Mouse (Mus musculus): ENCODE results near the gene H2-Eb1. TPM values are rescaled to one million over a fixed set of nuclear protein-coding genes. Genes with fewer than 3 reads are reported as not detected.

The H2-Eb1 gene
- polyA plus RNA-seq, 1 experiment from 2014 or later = 24.1 TPM

DNA sequence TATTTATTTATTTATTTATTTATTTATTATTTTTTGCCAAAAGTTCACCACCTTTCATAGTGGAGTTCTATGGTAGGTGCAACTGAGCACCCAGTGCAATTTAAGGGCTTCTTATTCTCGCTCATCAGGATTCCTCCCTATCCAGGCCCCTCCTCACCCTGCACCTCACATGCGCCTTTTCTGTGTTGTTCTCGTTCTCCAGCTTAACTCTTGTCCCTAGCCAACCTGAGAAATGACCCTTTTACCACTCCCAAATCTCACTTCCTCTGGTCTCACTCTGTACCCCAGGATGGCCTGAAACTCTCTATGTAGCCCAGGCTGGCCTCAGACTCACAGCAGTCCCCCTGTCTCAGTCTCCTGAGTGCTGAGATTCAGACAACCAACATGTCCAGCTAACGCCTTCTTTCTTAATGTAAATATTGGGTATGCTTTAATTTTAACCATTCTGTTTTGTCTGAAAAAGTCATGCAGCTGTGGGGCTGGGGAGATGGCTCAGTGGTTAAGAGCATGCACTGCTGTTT, 3.9 kb upstream of the H2-Eb1 start:
- ATAC-seq = no peak
- H3K9ac ChIP-seq (ENCODE audit: low read depth, low read length) = no peak overlapping the region
- WGBS = 87% methylated on average over 4 of the region's 4 CpGs
- no peaks in the 10 kb centered on the region for H3K9me3 ChIP-seq (ENCODE audit: control insufficient read depth)
- no peaks in the 10 kb centered on the region for H3K27me3 ChIP-seq (replicated peaks; ENCODE audit: control insufficient read depth, insufficient read depth, low read length)
- no peaks in the 10 kb centered on the region for H3K4me1 ChIP-seq (replicated peaks; ENCODE audit: control insufficient read depth, insufficient read depth, low read length)
- H3K4me3 ChIP-seq (ENCODE audit: low read depth, low read length) = no peak overlapping the region
- no peak overlapping the region for H3K4me2 ChIP-seq (replicated peaks; ENCODE audit: low read depth)
- H3K36me3 ChIP-seq (ENCODE audit: control insufficient read depth, insufficient read depth) = no peaks in the 10 kb centered on the region
- no peak for TF ChIP-seq CTCF (IDR thresholded peaks at IDR 0.05; ENCODE audit: low read depth)
- H3K27ac ChIP-seq (ENCODE audit: low read depth, low read length) = no peak overlapping the region

DNA sequence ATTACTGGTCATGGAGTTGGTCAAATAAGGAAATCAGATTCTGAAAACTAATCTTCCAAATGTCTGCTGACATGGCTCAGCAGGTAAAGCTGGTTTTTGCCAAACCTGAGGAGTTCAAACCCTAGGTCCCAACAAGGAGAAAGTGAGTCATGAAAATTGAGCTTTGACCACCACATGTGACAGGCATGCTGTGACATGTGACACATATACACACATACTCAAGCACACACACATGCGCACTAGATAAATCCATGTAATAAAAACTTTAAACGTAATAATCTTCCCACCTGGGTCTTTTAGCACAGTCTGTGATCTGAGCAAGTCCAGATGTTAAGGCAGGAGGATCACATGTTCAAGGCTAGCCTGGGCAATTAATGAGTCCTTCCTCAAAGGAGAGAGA, 1.9 kb upstream of the H2-Eb1 start:
- Histone ChIP-seq H3K4me2 (replicated peaks; ENCODE audit: low read depth) (no peak overlapping the region), H3K9ac (ENCODE audit: low read depth, low read length) (no peak overlapping the region), H3K27me3 (replicated peaks; ENCODE audit: control insufficient read depth, insufficient read depth, low read length) (no peaks in the 10 kb centered on the region), H3K36me3 (ENCODE audit: control insufficient read depth, insufficient read depth) (no peaks in the 10 kb centered on the region), H3K4me3 (ENCODE audit: low read depth, low read length) (no peak overlapping the region), H3K9me3 (ENCODE audit: control insufficient read depth) (no peaks in the 10 kb centered on the region), H3K4me1 (replicated peaks; ENCODE audit: control insufficient read depth, insufficient read depth, low read length) (no peaks in the 10 kb centered on the region), H3K27ac (ENCODE audit: low read depth, low read length) (no peak overlapping the region)
- TF ChIP-seq CTCF (IDR thresholded peaks at IDR 0.05; ENCODE audit: low read depth) = no peak
- no peak for ATAC-seq
- 59% methylated on average over 2 of the region's 2 CpGs for WGBS

DNA sequence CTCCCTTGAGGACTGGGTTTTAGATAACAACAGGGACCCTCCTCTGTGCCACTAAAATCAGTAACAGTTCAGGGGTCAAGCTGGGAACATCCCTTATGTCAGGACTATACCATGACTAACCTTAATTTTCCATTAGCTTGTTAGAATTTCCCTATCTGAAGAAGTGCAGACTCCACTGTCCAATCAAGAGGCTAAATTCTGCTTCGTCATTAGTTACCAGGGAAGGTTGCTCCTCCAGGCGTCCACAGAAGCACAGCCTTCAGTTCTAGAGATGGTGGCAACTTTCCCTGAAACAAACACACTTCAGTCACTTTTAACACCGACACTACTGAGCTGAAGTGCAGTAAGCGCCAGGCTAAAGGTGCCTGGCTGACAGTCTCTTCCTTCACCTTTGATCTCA, 916 bp upstream of the H2-Eb1 start:
- Histone ChIP-seq H3K4me1 (replicated peaks; ENCODE audit: control insufficient read depth, insufficient read depth, low read length) (no peaks in the 10 kb centered on the region), H3K36me3 (ENCODE audit: control insufficient read depth, insufficient read depth) (no peaks in the 10 kb centered on the region), H3K9ac (ENCODE audit: low read depth, low read length) (no peak overlapping the region), H3K9me3 (ENCODE audit: control insufficient read depth) (no peaks in the 10 kb centered on the region), H3K27ac (ENCODE audit: low read depth, low read length) (no peak overlapping the region), H3K4me2 (replicated peaks; ENCODE audit: low read depth) (no peak overlapping the region), H3K4me3 (ENCODE audit: low read depth, low read length) (no peak overlapping the region), H3K27me3 (replicated peaks; ENCODE audit: control insufficient read depth, insufficient read depth, low read length) (no peaks in the 10 kb centered on the region; the same call in 1 of the 2 replicates)
- WGBS = 21% methylated on average over 4 of the region's 4 CpGs
- peak; percentile 32; the same call in 1 of the 2 replicates for ATAC-seq
- TF ChIP-seq CTCF (IDR thresholded peaks at IDR 0.05; ENCODE audit: low read depth) = no peak

DNA sequence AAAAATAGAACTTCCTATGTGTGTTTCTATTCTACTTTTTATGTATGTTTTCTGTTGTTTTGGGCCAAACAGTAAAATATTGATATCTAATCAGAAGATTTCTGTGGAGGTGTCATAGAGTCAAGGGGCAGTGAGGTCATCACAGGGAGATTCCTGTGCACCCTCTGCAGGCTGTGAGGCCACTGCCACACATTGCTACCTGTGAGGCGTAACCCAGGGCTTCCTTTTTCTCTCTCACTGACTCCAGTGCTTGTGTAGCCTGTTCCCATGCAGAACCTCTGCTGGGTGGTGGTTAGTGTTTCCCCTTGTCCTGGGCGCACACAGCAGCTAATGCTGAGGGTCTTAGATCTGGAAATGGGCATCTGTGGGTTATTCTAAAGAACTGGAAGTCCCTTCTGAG, 740 bp downstream of the H2-Eb1 start:
- 77% methylated on average over 2 of the region's 2 CpGs for WGBS

DNA sequence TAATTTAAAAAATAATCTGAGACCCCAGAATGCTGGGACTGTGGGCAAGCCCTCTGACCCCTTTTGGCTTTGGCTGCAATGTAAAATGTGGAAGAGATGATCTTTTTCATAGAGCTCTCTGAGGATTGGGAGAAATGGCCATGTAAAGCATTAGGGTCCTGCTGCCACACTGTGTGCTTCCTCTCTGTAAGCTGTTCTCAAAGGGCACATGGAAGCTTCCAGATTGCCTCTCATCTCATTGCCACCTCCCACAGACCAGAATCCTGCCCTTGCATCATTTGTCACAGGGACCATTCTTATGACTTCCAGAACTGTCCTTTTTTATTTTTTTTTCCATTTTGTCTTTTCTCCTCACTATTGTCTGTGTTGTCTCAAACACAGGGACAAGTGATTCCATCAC, 1.5 kb downstream of the H2-Eb1 start:
- Histone ChIP-seq H3K9me3 (ENCODE audit: control insufficient read depth) (no peaks in the 10 kb centered on the region), H3K4me3 (ENCODE audit: low read depth, low read length) (no peak overlapping the region), H3K36me3 (ENCODE audit: control insufficient read depth, insufficient read depth) (no peaks in the 10 kb centered on the region), H3K9ac (ENCODE audit: low read depth, low read length) (no peak overlapping the region), H3K4me2 (replicated peaks; ENCODE audit: low read depth) (no peak overlapping the region), H3K4me1 (replicated peaks; ENCODE audit: control insufficient read depth, insufficient read depth, low read length) (no peaks in the 10 kb centered on the region), H3K27ac (ENCODE audit: low read depth, low read length) (no peak overlapping the region), H3K27me3 (replicated peaks; ENCODE audit: control insufficient read depth, insufficient read depth, low read length) (no peaks in the 10 kb centered on the region; the same call in 1 of the 2 replicates)
- no peak for TF ChIP-seq CTCF (IDR thresholded peaks at IDR 0.05; ENCODE audit: low read depth)
- no peak for ATAC-seq

More for the DNA sequence above, 740 bp downstream of the H2-Eb1 start:
- H3K36me3 ChIP-seq (ENCODE audit: control insufficient read depth, insufficient read depth) = no peaks in the 10 kb centered on the region
- no peaks in the 10 kb centered on the region for H3K9me3 ChIP-seq (ENCODE audit: control insufficient read depth)
- H3K4me2 ChIP-seq (replicated peaks; ENCODE audit: low read depth) = no peak overlapping the region
- TF ChIP-seq CTCF (IDR thresholded peaks at IDR 0.05; ENCODE audit: low read depth) = no peak
- H3K27me3 ChIP-seq (replicated peaks; ENCODE audit: control insufficient read depth, insufficient read depth, low read length) = no peaks in the 10 kb centered on the region; the same call in 1 of the 2 replicates
- H3K4me3 ChIP-seq (ENCODE audit: low read depth, low read length) = no peak overlapping the region
- no peak for ATAC-seq
- H3K9ac ChIP-seq (ENCODE audit: low read depth, low read length) = no peak overlapping the region
- no peaks in the 10 kb centered on the region for H3K4me1 ChIP-seq (replicated peaks; ENCODE audit: control insufficient read depth, insufficient read depth, low read length)
- H3K27ac ChIP-seq (ENCODE audit: low read depth, low read length) = no peak overlapping the region

DNA sequence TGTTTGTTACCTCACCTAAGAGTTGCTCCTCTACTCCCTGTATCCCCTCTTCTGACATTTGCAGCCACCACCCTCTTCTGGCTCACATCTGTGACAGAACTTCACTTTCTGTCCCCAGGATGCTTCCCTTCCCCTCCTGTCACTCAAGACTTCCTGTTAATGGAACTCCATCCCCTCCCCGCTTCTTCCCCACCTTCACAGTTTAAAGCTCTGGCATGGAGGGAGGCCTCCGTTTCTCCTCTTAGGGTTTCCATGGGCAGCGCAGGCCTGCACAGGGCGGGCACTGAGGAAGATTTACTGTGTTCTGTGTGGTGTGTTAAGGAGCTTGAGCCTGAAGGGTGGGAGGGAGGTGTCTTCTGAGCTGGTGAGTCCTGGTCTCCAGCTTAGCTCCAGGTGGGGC, 2.5 kb downstream of the H2-Eb1 start:
- ATAC-seq = no peak
- no peak for TF ChIP-seq CTCF (IDR thresholded peaks at IDR 0.05; ENCODE audit: low read depth)
- Histone ChIP-seq H3K27ac (ENCODE audit: low read depth, low read length) (no peak overlapping the region), H3K36me3 (ENCODE audit: control insufficient read depth, insufficient read depth) (no peaks in the 10 kb centered on the region), H3K9ac (ENCODE audit: low read depth, low read length) (no peak overlapping the region), H3K4me1 (replicated peaks; ENCODE audit: control insufficient read depth, insufficient read depth, low read length) (no peaks in the 10 kb centered on the region), H3K9me3 (ENCODE audit: control insufficient read depth) (no peaks in the 10 kb centered on the region), H3K4me3 (ENCODE audit: low read depth, low read length) (no peak overlapping the region), H3K4me2 (replicated peaks; ENCODE audit: low read depth) (no peak overlapping the region), H3K27me3 (replicated peaks; ENCODE audit: control insufficient read depth, insufficient read depth, low read length) (no peaks in the 10 kb centered on the region; the same call in 1 of the 2 replicates)
- 82% methylated on average over 4 of the region's 4 CpGs for WGBS

DNA sequence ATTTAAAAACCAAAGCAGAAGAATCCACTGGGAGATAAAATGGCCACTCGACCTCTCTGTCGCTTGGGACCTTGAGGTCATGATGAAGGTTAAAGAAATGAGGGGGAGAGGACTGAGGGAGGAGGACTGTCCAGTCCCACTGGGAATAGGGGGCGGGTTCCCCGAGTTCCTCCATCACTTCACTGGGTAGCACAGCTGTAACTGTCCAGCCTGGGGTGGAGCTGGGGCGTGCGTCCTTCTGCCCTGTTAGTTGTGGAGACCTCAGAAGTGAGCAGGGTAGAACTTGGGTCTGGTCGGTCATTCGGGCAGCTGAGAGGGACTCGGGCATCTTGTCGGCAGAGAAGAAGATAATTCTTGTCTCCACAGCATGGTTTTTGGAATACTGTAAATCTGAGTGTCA, 3.6 kb downstream of the H2-Eb1 start:
- no peaks in the 10 kb centered on the region; the same call in 1 of the 2 replicates for H3K27me3 ChIP-seq (replicated peaks; ENCODE audit: control insufficient read depth, insufficient read depth, low read length)
- no peaks in the 10 kb centered on the region for H3K36me3 ChIP-seq (ENCODE audit: control insufficient read depth, insufficient read depth)
- H3K9me3 ChIP-seq (ENCODE audit: control insufficient read depth) = no peaks in the 10 kb centered on the region
- ATAC-seq = no peak
- H3K4me2 ChIP-seq (replicated peaks; ENCODE audit: low read depth) = peak overlapping the region; percentile 77
- no peak for TF ChIP-seq CTCF (IDR thresholded peaks at IDR 0.05; ENCODE audit: low read depth)
- WGBS = 27% methylated on average over 10 of the region's 10 CpGs
- no peaks in the 10 kb centered on the region for H3K4me1 ChIP-seq (replicated peaks; ENCODE audit: control insufficient read depth, insufficient read depth, low read length)
- peak overlapping the region; percentile 50 for H3K4me3 ChIP-seq (ENCODE audit: low read depth, low read length)
- no peak overlapping the region; the same call in 1 of the 2 replicates for H3K27ac ChIP-seq (ENCODE audit: low read depth, low read length)
- peak overlapping the region; percentile 55 for H3K9ac ChIP-seq (ENCODE audit: low read depth, low read length)

Measured in intestine, postnatal 0 days (tissue).